Mouse (Mus musculus): ENCODE results near the gene Ogdh. TPM values are rescaled to one million over a fixed set of nuclear protein-coding genes. Genes with fewer than 3 reads are reported as not detected.
"Not testable (repeated sequence)": the region's sequence is repeated elsewhere in the genome, so short reads cannot be mapped to it uniquely, and the experiment has no call there.

Ogdh gene
- total RNA-seq (2021): 100 to 1,000 TPM; 515 to 618 TPM
- long read RNA-seq, experiment 1, full-length matches to known transcripts: 20 of 123 reads
- long read RNA-seq, experiment 1, partial matches to known transcripts: 99 of 123 reads
- long read RNA-seq, experiment 1, other reads (novel, unspliced or antisense): 4 of 123 reads
- long read RNA-seq, experiment 2, full-length matches to known transcripts: 62 of 126 reads
- long read RNA-seq, experiment 2, partial matches to known transcripts: 52 of 126 reads
- long read RNA-seq, experiment 2, other reads (novel, unspliced or antisense): 12 of 126 reads

DNA sequence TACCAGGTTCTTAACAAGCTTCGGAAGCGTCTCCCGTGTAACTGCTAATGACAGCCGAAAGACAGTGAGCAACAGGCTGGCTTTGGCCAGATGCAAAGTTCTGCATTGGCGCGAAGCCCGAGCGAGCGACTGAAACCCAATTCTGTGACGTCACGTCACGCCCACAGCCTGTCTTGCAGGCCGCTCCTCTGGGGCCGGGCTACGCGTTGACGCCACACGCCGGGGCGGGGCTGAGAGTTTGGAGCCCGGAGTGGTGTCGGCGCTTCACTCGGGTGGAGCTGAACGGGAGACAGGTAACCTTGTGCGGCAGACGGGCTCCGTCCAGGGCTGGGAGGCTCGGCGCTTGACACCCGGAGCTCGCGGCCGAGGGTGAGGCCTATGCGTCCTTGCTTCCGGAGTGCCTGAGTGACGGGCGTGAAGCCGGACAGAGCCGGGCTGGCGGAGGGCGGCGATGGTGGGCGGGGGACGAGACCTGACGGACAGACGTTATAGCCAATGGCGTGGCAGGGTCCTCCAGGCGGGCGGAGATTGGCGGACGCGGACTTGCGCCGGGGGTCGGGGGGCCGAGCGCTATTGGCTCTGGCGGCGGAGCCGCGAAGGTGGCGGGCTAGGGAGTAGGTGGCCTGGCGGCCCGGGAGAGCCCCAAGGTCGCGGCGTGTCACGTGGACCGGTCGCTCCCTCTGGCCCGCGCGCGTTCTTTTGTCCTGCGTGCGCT, at the start of gene Ogdh:
Gene Ogdh (plus strand): TSS at position 233 of the 715 bp plus-strand sequence.
- peak; percentile 100 for DNase-seq

DNA sequence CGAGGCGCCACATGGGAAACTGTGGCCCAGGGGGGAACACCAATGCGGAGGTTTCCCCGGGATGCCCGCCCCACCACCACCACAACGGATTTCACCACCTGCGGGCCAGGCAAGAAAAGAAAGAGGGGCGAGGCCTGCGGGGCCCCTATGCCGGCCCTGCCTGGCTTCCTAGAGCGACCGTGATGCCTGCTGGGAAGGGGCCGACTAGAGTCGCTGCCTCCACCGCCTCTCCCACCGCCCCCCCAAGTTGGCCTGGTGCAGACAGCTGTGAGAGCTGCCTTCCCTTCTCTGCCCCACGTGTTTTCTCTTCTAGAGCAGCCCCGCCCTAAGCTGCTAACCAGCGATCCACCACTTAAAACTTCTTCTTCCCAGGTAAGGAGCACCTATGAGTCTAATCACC, 46.7 kb upstream of the Ogdh start:
- no peak for DNase-seq

DNA sequence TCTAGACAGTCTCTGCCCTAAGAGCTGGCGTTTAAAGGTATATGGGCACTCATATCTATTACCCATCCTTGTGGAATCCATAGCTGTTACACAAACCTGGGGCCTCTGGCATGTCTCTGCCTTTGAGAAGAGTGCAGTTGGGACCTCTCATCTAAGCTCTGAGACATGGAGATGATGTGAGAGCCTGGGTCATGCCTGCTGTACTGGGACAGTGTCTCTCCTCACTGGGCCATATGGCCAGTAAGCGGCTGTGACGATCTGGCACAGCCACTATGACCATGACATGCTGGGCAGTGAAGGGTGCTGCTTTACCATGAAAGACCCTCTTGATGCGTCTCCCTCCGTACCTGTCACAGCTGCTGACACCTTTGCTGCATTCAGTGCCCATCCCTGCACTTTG, 39.2 kb upstream of the Ogdh start:
- DNase-seq: no peak

DNA sequence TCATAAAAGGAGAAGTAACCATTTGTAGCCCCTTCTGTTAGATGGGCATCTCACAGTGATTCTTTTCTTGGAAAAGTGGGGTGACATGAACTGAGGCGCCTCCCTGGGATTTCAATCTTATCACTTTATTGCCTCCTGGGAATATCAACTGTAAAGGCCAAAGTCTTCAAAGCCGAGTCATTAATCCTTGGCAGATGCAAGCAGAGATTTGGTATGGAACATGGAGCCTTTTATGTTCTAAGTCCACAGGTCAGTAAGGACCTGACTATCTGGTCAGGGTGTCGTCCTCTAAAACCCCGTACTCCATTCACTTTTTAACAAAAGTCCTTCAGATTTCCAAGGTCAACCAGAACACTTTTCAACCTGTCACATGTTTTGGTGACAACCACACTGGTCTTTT, 38.6 kb upstream of the Ogdh start:
- DNase-seq: no peak

DNA sequence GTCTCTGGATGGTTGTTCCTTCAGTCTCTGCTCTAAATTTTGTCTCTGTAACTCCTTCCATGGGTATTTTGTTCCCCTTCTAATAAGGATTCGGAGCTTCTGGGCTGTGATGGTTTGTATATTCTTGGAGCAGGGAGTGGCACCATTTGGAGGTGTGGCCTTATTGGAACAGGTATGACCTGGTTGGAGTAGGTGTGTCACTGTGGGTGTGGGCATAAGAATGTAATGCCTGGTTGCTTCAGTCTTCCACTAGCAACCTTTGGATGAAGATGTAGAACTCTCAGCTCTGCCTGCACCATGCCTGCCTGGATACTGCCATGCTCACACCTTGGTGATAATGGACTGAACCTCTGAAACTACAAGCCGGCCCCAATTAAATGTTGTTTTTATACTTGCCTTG, 36.8 kb upstream of the Ogdh start:
- not testable (repeated sequence) for DNase-seq

DNA sequence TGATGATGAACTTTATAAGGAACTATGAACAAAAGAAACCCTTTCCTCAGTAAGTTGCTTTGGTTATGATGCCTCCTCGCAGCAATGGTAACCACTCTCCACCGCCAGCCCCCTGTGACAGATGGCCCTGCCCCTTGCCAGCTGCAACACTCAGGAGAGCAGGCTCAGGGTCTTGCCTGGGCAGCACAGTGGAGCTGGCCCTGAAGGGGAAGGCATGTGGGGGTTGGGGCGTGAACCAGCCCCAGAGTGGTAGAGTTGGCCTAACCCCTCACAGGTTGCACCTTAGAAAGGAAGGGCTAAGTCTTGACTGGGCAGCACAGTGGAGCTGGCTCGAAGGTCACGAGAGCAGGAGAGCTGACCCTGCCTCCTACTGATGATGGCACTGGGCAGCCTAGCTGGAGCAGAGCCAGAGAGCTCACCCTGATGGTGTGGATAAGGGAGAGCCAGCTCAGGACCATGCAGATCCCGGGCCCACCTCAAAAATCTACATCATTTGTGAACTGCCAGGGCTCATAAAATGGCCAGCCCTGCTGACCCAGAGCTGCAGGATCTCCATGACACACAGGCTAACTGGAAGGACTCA, 34.9 kb upstream of the Ogdh start:
- peak; percentile 44 to 55 for DNase-seq

DNA sequence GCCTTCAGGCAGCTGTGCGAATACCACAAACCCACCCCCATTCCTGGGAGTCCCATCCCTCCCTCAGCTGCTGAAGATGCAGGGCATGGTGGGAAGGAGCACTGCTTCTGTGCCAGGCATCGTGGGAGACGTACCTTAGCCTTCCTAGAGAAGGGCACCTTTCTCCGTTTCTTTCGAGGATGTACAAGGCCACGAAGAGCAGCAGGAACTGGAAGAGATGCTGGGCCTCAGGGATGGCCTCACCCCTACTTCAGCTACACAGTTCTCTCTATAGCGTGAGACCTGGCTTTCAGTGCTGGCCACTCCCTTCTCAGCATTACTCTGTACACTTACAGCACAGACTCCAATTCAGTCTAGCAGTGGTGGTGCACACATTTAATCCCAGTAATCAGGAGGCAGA, 32.0 kb upstream of the Ogdh start:
- no peak for DNase-seq

DNA sequence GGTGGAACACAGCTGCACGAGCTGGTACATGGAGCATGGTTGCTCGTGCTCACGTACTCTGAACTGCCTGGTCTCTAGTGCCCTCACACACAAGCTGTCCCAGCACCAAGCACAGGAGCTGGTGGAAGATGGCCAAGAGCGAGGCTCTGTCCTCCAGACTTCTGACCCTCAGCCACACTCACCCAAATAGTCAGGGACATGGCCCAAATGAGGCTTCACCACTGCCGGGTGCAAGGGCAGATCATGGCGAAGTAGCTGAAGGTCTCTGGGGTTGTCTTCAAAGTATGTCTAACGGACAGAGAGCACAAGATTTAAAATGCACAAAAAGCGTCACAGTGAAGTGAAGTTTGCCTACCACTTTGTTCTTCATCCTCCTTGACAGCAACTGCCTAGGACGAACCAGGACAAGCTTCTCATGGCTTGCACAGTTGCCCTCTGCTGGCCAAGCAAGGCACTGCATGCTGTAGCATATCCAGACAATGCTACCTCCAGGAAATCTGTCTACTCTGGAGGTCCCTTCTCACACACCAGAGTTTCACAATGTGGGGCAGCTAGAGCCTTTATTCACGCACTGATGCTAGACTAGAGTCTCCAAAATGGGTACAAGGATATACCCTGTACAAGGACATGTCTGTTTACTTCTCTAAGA, 29.9 kb upstream of the Ogdh start:
- DNase-seq: peak; percentile 72 to 76

DNA sequence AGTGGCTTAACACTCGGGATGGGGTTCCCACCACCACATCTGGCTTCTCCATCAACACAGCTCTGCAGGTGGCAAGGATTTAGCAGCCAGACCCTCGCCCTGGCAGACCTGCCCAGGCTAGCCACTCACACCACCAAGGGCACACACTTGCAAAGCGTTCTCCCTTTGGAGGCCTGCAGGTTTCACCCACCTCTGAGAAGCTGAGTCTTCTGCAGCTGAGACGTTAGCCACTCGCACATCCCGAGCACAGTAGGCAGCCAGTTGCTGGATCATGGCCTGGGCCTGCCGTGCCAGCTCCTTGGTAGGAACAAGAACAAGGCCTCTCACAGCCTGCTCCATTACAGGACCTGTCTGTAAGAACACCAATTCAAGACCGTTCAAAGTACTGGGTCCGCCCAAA, 24.8 kb upstream of the Ogdh start:
- no peak for DNase-seq

DNA sequence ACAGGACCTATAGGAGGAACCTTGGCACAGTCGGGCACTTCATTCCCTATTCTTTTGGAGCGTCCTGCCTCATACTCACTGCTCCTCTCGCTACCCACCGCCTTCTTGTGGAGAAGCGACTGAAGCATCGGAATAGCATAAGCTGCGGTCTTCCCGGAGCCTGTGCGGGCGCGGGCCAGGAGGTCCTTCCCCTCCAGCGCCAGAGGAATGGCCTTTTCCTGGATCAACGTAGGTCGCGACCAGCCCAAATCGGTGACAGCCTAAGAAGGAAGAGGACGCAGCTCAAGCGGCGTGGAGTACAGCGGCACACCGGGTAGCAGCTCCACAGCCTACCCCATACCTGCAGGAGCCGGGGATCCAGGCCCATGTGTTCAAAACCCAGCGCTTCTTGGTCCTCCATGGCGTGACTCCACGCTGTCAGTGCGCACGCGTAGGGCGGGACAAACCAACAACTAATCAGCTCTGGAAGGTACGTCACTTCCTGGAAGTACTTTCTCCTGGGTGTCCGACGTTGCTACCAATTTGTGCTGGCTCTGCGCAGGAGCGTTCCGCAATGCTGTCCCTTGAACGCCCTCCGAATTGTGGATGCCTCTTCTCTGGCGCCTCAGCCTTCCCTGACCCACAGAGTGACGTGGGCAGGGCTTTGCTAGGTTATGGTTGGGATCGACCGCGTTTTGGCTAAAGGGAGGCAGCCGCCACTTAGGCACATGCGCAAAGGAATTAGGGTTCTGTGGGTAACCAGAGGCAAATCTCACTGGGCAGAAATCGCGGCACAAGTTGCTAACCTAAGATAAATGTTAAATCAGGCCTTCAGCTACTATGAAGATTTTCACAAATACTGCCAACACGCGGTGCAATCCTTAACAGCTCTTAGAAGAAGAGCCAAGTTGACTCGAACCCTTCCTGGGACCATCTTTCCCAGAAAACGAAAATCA, 23.8 kb upstream of the Ogdh start, which contains the start of gene Ddx56:
Gene Ddx56 (minus strand): TSS at position 453 of the 935 bp plus-strand sequence.
- DNase-seq: peak; percentile 93

DNA sequence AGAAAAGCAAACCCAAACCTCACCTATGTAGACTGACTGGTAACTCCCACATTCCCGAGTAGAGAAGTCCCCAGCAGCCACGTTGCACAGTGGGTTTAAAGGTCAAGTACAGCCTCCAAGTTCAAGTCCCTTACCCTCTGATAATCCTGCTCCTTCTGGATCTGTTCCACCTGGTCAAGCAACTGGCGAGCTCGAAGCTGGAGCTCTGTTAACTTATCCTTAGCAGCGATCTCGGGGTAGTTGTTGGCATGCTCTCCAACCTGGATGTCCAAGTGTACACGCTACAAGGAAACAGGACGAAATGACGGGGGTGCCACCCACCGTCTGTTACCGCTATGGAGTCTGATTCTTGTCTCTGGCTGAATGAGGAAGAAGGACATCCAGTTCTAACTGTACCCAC, 17.8 kb upstream of the Ogdh start:
- no peak for DNase-seq

DNA sequence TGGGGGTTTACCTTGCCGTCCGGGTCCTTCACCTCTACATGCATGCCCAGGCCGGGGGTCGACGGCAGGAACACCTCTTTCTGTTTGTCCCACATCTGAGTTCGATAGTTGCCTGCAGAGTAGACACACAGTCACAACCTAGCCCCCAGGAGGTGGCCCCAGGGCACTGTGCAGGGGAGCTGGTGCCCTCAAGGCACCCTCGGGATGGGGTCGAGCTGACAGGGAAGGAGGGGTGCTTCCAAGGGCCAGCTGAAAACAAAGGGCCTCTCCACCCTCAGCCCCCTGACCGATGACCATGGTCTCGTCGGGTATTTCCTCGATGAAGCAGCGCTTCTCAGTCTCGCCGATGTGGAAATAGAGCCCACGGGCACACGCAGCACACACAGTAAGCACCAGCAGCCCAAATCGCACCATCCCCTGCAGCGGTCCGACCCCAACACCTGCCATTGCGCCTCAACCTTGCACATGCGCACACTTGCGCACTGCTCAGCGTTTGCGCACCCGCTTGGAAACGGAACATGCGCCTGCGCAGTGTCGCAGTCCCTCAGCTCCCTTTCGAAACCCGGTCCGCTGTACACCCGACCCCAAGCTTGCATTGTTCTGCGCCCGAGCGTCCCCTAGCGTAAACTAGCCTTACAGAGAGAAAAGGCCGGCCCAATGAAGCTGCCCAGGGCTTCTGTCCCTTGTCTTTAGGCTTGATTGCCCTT, 16.9 kb upstream of the Ogdh start, which contains the start of gene Tmed4:
Gene Tmed4 (minus strand): TSS at position 484 of the 707 bp plus-strand sequence.
- peak; percentile 99 for DNase-seq

DNA sequence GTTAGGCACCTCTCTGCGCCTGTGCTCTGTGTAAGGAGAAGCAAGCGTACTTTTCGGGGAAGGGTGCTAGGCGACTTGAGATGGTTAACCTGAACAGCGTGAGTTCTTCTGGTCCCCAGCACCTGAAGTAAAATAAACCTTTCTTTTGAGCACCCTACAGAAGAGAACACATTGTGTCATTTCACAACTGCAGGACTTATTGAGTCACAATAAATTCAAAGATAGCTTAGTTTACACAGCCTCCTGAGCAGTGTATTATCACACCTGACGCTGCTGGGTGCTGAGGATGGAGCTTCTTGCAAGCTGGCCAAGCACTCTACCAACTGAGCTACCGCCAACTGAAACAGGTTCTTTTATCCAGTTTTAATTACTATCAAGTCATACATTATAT, 16.3 kb upstream of the Ogdh start:
- DNase-seq: no peak

DNA sequence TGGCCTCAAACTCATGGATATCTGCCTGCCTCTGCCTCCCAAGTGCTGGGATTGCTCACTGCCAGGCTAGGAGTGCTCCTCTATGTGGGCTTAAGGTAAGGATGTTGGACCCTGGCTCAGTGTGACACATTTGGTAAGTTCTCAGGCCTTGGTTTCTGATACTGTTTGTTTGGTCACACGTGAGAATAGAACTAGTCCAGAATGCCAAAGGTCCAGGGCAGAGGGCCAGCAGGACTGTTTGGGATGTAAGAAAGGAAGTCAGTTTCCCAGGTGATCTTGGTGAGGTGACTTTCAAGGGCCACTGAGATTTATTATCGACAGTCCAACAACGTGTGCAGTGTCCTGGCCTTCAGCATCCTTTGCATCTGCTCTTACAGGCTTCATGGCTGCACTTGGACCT, 15.0 kb upstream of the Ogdh start:
- no peak for DNase-seq

DNA sequence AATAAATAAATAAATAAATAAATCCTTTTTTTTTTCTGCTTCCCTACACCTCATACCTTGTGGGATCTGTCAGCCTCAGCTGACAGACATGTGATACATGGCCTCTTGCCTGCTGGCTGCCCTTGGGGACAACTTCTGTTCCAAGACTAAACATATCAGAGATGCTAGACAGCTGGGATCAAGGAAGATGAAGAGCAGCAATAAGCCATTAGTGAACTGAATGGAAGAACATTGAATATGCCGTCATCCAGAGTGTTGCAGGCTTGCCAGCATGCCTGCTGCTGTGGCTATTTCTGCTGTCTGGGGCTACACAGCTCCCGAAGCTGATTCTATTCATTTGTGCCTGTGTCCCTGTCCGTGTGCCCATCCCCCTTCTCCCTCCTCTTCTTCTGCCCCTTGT, 8.5 kb upstream of the Ogdh start:
- DNase-seq: no peak

DNA sequence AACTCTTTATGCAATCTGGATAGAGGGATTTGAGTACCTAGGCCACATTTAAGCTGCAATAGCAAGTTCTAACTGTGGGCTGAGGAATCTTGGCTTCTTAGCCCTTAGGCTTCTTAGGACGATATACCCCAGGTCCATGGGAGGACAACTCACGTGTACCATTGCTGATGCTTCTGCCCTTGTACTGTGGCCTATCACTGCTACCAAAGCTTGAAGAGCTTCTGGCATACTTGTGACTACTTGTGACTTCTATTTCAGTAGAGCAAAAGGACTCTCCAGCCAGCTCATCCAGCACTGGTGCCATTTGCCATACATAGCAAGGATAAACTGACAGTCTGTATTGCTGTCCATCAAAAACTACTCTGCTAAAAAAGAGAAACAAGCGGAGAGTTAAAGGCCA, 1.3 kb upstream of the Ogdh start:
- DNase-seq: no peak

DNA sequence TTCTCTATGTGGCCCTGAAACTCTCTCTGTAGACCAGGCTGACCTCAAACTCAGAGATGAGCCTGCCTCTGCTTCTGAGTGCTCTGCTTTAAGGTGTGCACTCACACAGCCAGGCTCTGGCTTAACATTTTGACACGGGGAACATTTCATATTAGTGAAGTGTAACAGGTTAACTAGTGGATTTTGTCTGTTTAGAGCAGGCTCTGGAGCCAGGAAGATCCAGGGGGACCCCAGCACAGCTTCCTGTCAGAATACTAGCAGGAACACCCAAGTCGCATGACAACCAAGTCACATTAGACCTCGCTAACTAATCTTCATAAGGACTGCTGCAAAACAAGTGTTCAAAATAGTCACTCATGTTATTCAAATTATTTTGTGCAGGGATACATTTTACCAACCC, 550 bp upstream of the Ogdh start:
- DNase-seq: no peak

DNA sequence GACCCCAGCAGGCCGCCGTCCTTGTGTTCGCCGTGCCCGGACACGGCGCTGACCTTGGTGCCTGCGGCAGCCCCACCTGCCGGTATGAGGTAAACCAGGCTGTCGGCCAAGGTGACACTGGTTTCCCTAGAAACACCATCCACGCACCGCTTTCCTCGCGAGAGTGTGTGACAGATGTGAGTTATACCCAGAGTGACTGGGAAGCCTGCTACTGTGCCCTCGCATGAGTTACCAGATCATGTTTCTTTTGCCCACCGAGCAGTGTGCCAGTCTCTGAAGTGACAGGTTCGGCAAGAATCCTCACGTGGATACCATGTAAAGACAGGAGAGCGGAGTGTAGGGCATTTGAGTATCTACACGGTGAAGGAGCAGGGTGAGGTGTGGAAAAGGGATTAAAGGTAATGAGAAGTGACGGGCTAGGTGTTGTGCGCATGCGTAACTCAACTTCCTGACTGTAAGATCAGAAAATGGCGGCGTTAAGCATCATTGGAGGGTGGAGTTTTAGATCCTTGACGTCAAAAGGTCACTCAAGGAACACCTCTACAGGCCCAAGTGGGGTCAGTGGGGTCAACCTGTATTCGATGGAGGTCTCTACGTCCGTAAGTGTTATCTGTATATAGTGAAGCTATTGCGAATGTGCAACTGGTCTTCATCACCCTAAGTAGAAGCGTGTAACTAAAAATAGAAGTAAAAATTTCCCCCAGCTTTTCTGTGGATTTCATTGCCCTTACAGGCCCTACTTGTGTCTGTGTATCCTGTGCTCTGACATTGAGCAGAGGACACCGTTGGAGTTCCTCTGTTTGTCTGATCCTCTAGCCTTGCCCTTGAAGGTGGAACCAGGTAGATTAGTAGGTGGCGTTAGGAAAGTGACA, 919 bp downstream of the Ogdh start:
- peak in 1 of 2 experiments; percentile 59 for DNase-seq

DNA sequence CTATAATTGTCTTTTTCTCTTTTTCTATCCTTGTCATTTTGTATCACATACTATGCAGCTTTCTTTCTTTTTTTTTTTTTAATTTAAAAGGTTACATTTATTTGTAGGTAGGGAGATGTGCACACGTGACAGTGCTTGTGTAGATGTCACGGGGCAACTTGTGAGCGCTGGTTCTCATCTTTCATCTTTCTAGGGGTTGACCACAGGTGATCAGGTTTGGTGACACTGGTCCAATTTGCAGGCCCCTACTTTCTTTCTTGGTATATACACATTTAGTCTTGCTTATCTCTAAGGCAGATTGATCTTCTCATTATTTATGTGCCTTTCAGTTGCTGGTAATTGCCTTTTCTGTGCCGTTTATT, 1.5 kb downstream of the Ogdh start:
- no peak for DNase-seq

DNA sequence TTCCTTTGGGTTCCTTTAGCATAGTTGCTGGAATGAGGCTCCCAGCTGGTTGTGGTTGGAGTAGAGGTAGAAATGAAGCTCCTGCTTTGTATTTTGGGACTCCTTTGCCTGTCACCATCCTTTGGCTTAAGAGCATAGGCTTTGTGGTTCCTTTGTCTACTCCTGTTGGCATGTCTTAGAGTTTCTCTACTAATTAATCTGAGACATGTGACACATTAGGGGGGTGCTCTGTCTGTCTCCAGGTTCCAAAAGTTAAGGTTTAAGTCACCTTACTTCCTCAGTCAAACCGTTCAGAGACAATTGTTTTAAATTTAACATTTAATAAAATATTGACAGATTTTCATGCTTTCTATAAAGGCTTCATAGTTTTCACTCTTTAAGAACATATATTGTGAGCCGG, 2.2 kb downstream of the Ogdh start:
- DNase-seq: no peak
